Mouse (Mus musculus): ENCODE data around the gene Cox7a1.
"Not testable (repeated sequence)": the region's sequence is repeated elsewhere in the genome, so short reads cannot be mapped to it uniquely, and the experiment has no call there.

Gene Cox7a1

DNA sequence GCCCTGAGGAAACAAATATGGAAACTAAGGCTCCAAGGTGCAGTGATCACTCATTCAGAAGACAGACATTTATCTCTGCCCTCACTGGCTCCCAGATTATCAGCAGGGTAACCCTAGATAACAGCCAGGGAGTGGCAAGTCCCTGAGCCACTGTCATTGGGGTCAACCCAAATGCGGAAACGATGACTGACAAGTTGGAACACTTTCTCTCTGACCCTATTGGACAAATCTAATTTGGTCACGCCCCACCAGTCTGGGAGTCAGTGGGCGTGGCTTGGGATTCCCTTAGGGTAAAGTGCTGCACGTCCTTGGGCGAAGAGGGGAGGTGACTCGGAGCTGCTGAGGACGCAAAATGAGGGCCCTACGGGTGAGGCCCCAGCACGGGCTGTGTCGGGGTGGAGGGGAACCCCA is at the start of gene Cox7a1:
TSS of gene Cox7a1 (plus strand) at position 266 of the 411 bp plus-strand sequence.
- DNase-seq (ENCODE audit: extremely low read depth, insufficient read length, low spot score), result peak; percentile 83

GRCm38 (mm10) chr7:30136826-30137225 is 47.1 kb upstream of the Cox7a1 start:
- no peak for DNase-seq (ENCODE audit: extremely low read depth, insufficient read length, low spot score)

GRCm38 (mm10) chr7:30143170-30143554 is 40.8 kb upstream of the Cox7a1 start:
- no peak for DNase-seq (ENCODE audit: extremely low read depth, insufficient read length, low spot score)

DNA sequence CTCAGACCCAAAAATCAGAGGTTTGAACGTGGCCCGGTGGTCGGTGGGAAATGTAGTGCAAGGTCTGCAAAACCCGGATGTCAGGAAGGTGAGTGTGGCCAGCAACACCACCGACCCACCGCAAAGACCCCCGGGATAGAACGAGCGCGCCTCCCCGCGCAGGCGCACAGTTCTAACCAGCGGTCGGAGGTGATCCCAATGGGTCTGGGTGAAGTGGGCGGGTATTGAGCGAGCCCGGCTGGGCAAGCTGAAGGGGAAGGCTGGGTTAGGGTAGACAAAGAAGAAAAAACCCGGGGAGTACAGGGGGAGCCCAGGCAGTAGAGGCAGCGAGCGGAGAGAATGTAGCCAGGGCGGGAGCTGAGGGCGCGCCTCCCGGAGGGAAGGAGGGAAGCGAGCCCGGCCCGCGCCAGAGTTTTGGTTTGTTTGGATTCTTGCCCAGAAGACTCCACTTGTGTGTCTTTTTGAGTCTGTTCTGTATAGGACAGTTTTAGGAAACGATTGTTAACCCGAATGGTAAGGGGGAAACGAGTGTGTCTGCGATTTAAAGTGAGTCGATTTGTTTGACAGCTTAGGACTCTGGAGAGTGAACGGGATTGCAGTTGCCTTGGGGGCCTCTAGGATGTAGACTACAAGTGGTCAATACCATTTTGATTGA is 40.3 kb upstream of the Cox7a1 start:
- DNase-seq (ENCODE audit: extremely low read depth, insufficient read length, low spot score), result no peak

DNA sequence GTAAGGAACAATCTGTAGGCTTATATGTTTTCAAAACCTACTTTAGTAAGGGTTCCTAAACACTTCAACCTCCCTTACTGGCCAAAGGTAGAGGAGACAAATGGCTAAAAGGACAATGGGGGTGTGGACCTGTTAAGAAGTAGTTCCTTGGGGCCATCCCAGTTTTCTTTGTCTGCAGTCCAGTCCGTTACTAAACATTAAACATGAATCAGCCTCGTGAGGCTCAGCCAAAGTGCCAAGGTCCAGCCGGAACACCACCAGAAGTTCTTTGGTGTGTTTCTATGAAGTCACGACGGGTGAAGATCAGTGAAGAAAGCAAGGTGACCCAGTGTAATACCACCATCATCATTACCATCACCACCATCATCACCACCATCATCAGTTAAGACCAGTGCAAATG is 36.9 kb upstream of the Cox7a1 start:
- no peak for DNase-seq (ENCODE audit: extremely low read depth, insufficient read length, low spot score)

DNA sequence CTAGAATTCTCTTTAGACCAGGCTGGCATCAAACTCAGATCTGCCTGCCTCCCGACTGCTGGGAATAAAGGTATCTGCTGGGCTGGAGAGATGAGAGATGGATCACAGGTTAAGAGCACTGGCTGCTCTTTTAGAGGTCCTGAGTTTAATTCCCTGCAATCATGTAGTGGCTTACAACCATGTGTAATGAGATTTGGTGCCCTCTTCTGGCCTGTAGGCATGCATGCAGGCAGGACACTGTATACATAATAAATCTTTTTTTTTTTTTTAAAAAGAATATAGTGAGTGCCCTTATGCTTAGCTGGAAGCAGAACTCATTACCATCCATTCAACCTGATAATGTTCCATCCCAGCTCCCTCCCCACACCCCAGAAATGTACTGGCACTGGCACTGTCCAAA is 29.9 kb upstream of the Cox7a1 start:
- DNase-seq (ENCODE audit: extremely low read depth, insufficient read length, low spot score), result no peak

DNA sequence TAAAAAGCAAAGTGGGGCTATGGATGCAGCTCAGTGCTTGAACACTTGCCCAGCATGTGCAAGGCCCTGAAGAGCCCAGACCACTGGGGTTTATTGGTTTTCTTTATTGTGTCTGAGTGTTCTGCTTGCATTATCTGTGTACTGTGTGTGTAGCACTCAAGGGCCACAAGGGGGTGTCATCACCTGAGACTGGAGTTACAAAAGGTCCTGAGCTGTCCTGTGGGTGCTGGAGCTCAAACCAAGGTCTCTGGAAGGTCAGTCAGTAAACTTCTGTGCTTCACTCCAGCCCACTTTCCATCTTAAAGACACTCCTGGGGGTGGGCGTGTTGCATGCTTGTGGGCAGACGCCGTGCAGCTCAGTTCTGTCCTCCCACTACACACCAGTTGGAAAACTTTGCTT is 28.4 kb upstream of the Cox7a1 start:
- no peak for DNase-seq (ENCODE audit: extremely low read depth, insufficient read length, low spot score)

GRCm38 (mm10) chr7:30163113-30163512 is 20.8 kb upstream of the Cox7a1 start:
- DNase-seq (ENCODE audit: extremely low read depth, insufficient read length, low spot score), result no peak

DNA sequence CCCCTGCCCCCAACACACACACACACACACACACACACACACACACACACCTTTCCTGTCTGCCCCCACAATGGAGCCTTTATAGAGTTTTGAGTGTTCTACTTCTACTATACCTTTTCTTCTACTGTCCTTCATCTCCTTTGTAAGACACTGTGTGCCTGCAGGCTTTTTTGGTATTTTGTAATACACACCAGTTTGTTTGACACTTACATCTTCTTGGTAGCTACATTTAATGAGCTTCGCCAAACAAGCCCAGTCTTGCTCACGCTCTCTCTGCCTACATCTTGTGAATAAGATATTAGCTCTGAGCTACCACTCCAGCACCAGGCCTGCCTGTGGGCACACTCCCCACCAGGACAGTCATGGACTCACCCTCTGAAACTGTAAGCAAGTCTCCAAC is 19.2 kb upstream of the Cox7a1 start:
- DNase-seq (ENCODE audit: extremely low read depth, insufficient read length, low spot score), result no peak

GRCm38 (mm10) chr7:30168914-30169582 is 14.9 kb upstream of the Cox7a1 start:
- DNase-seq (ENCODE audit: extremely low read depth, insufficient read length, low spot score), result no peak

GRCm38 (mm10) chr7:30169583-30170282 is 14.2 kb upstream of the Cox7a1 start, which contains the start of gene Zfp146:
TSS of gene Zfp146 (minus strand) at chr7:30169750.
- peak; percentile 81 for DNase-seq (ENCODE audit: extremely low read depth, insufficient read length, low spot score)

DNA sequence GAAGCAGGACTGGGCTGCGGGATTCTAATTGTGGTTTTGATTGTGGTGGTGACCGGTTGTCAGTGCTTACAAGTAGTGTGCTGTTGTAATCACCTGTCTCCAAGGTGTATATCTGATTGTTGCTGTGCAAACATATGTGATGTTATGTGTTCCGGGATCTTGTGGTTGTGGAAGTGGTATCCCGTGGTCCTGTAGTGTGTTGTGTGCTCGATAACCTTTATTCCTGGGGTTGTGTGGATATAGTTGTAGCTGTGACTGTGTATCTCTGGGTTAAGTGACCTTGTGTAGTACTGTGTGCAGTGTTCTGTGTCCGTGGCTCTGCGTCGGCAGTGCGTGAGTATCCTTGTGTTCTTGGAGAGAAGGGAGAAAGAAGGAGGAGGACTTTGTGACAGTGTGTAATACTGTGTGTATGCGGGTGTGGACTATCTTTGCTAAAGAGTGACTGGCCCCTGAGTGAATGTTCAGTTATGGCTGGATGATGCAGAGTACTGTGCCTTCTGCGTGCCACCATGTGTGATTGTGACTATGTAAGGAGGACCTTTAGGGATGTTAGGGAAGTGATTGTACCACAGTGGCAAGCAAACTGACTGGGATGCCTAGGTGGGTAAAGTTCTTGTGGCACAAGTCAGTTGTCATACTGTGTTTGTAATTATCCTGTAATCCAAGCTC is 13.5 kb upstream of the Cox7a1 start:
- no peak for DNase-seq (ENCODE audit: extremely low read depth, insufficient read length, low spot score)

- DNase-seq (ENCODE audit: extremely low read depth, insufficient read length, low spot score), result no peak
These were observed 7.5 kb upstream of the Cox7a1 start for GRCm38 (mm10) chr7:30176474-30176873.

- DNase-seq (ENCODE audit: extremely low read depth, insufficient read length, low spot score), result no peak
These were observed 5.7 kb upstream of the Cox7a1 start for GRCm38 (mm10) chr7:30178256-30178655.

DNA sequence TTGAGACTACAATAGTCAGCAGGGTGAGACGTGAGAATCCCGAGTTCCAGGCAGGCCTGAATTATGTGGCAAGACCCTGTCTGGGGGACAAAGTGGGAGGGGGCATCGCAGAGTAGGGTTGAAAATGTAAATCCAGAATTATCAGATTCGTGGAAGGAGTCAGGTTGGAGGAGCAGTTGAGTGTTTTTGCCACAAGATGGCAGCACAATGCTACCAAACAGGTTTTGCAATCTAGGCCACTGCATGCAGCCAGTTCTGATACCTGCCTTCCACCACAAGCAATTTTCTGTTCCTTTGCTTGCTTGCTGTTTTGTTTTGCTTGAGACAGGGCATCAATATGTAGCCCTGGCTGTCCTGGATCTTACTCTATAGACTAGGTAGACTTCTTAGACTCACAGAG is 2.6 kb upstream of the Cox7a1 start:
- DNase-seq (ENCODE audit: extremely low read depth, insufficient read length, low spot score), result no peak

- DNase-seq (ENCODE audit: extremely low read depth, insufficient read length, low spot score), result not testable (repeated sequence)
These were observed 2.0 kb upstream of the Cox7a1 start for GRCm38 (mm10) chr7:30181929-30182328.

DNA sequence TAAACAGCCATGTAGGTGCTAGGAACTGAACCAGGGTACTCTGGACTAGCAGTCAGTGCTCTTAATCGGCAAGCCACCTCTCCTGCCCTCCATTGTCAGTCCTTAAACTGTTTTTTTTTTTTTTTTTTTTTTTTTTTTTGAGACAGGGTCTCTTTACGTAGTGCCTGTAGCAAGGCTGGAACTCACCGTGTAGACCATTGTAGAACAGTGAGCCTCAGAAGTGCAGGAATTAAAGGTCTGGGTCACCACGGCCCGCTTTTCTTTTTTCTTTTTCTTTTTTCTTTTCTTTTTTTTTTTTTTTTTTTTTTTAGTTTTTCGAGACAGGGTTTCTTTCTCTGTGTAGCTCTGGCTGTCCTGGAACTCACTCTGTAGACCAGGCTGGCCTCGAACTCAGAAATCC is 755 bp upstream of the Cox7a1 start:
- not testable (repeated sequence) for DNase-seq (ENCODE audit: extremely low read depth, insufficient read length, low spot score)

- DNase-seq (ENCODE audit: extremely low read depth, insufficient read length, low spot score), result no peak
These were observed 851 bp downstream of the Cox7a1 start for GRCm38 (mm10) chr7:30184641-30185348.

GRCm38 (mm10) chr7:30188344-30189115 is 4.6 kb downstream of the Cox7a1 start:
- no peak for DNase-seq (ENCODE audit: extremely low read depth, insufficient read length, low spot score)

GRCm38 (mm10) chr7:30189116-30189491 is 5.2 kb downstream of the Cox7a1 start:
- DNase-seq (ENCODE audit: extremely low read depth, insufficient read length, low spot score), result no peak

Measured in 3134 (cell line).